Mouse (Mus musculus) limb, embryonic 12.5 days (tissue): ENCODE measurements around the gene Zfp688. TPM values are rescaled to one million over a fixed set of nuclear protein-coding genes. Genes with fewer than 3 reads are reported as not detected.
A peak's percentile ranks its signal among the peaks of the same experiment; 100 is the strongest.
"Not testable (repeated sequence)": the region's sequence is repeated elsewhere in the genome, so short reads cannot be mapped to it uniquely, and the experiment has no call there.

ENCODE experiments used
- ATAC-seq: fragments of 200-750 bp; cut with Nextera tagmentation; 2 replicates; pipeline ENCODE4 v1.8.0; 2017; ENCODE audit warnings: low read depth, moderate TSS enrichment; ENCODE audit not compliant: insufficient number of reproducible peaks, insufficient read depth, low FRiP score, low TSS enrichment
- H3K27ac ChIP-seq: fragments of 300-500 bp; sonication (generic); 2 replicates; pipeline ENCODE4 v1.5.1; 2016; ENCODE audit warnings: mild to moderate bottlenecking, moderate library complexity
- H3K27me3 ChIP-seq: fragments of 300-500 bp; sonication (generic); 2 replicates; pipeline ENCODE4 v1.6.1; 2016; ENCODE audit warnings: mild to moderate bottlenecking, moderate library complexity
- H3K36me3 ChIP-seq: fragments of 300-500 bp; sonication (generic); 2 replicates; pipeline ENCODE4 v1.6.1; 2016; ENCODE audit warnings: mild to moderate bottlenecking, moderate library complexity
- H3K4me1 ChIP-seq: fragments of 300-500 bp; sonication (generic); replicated peaks from 2 replicates; pipeline ENCODE4 v1.6.1; 2016
- H3K4me2 ChIP-seq: fragments of 300-500 bp; sonication (generic); 2 replicates; pipeline ENCODE4 v1.6.1; 2016; ENCODE audit warnings: mild to moderate bottlenecking, moderate library complexity
- H3K4me3 ChIP-seq: fragments of 300-500 bp; sonication (generic); replicated peaks from 2 replicates; pipeline ENCODE4 v1.5.1; 2016; ENCODE audit warnings: mild to moderate bottlenecking
- H3K9ac ChIP-seq: fragments of 300-500 bp; sonication (generic); replicated peaks from 2 replicates; pipeline ENCODE4 v1.6.1; 2016; ENCODE audit warnings: mild to moderate bottlenecking, moderate library complexity
- H3K9me3 ChIP-seq: fragments of 300-500 bp; sonication (generic); 2 replicates; pipeline ENCODE4 v1.6.1; 2016; ENCODE audit warnings: mild to moderate bottlenecking, moderate library complexity
- WGBS: fragments of 180-500 bp; shearing (Covaris S2); methylation state at CpG from one replicate; pipeline ENCODE4 v1.1.7; 2016; 5-methylcytosine and 5-hydroxymethylcytosine counted together
- polyA plus RNA-seq: library from polyadenylated mRNA; unstranded; fragments of >200 nt; fragmentation: Nextera tagmentation; extraction: Ambion mirVana; gene quantifications from 2 replicates; pipeline ENCODE4 v1.2.1, GENCODE M21; 2016

Gene Zfp688
- 29.4 and 31.3 TPM in 2 replicates for polyA plus RNA-seq

DNA sequence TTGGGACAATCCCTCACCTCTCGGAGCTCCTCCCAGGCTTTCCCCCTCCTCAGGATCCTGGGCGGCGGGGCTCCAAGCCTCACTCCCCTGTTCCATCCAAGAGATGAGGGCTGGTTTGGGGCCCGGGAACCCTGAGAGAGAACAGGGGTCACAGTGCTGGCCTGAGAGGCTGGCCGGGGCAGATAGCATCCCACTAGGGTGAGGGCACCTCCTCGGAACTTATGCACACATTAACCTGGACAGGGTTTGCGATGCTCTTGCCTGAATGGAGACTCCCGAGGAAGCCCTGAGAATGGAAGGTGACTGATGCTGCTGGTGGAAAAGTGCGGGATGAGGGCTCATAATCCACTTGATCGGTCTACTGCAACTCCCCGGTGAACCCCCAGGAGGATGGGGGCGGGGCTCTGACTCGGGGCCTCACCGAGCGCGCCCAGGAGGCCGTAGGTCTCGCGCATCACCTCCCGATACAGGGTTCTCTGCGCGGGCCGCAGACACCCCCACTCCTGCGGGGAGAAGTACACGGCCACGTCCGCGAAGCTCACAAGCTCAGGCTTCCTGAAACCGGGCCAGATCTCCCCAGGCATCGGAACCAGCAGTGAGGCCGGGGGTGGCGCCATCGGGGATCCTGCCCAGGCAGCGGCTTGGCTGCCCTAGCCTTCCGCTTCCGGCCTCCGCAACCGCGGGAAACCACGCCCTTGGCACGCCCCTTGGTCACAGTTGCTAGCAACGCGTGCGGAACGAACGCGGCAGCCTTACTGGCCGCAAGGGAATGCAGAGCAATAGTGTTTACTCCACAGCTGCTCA lies at the start of gene Zfp688:
TSS of gene Zfp688 (minus strand) at position 681 of the 804 bp plus-strand sequence.
- ATAC-seq, result peak; percentile 88
- 2% methylated on average over 48 of the region's 48 CpGs for WGBS
- peak within 1 kb of the TSS; percentile 77 for H3K27ac ChIP-seq

DNA sequence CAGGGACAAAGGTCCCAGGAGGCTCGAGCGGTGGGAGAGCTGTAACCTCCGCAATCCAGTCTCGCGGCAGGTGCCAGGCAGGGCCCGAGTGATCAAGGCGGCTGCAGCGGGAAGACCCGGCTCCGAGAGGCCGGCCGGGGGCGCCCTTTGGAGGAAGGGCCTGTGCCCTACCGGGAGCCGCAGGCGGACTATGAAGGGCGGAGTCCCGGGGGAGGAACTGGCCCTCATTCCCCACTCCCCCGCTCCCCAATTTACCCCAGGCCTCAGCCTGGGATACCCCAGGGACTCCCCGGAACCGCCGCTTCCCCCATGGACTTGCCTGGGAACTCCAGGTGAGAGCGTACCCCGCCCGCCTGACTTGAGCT lies 49.8 kb upstream of the Zfp688 start:
- peak; percentile 8; the same call in 1 of the 2 replicates for ATAC-seq
- WGBS, result under 1% methylated on average over 23 of the region's 25 CpGs
- Histone ChIP-seq H3K27ac (peak overlapping the region; percentile 96), H3K9me3 (no peaks in the 10 kb centered on the region), H3K4me1 (peaks cover 10% of the 10 kb centered on the region), H3K4me2 (peak overlapping the region; percentile 96), H3K4me3 (peak overlapping the region; percentile 84), H3K27me3 (no peaks in the 10 kb centered on the region), H3K36me3 (peaks cover 59% of the 10 kb centered on the region), H3K9ac (peak overlapping the region; percentile 87)

More for the DNA sequence above, at the start of gene Zfp688:
- peak within 1 kb of the TSS; percentile 88 for H3K4me3 ChIP-seq
- peaks cover 23% of the 10 kb centered on the region for H3K36me3 ChIP-seq
- no peaks in the 10 kb centered on the region for H3K9me3 ChIP-seq
- peak within 1 kb of the TSS; percentile 95 for H3K4me2 ChIP-seq
- H3K9ac ChIP-seq, result peak within 1 kb of the TSS; percentile 83
- peaks cover 14% of the 10 kb centered on the region for H3K4me1 ChIP-seq
- H3K27me3 ChIP-seq, result peaks cover 22% of the 10 kb centered on the region

DNA sequence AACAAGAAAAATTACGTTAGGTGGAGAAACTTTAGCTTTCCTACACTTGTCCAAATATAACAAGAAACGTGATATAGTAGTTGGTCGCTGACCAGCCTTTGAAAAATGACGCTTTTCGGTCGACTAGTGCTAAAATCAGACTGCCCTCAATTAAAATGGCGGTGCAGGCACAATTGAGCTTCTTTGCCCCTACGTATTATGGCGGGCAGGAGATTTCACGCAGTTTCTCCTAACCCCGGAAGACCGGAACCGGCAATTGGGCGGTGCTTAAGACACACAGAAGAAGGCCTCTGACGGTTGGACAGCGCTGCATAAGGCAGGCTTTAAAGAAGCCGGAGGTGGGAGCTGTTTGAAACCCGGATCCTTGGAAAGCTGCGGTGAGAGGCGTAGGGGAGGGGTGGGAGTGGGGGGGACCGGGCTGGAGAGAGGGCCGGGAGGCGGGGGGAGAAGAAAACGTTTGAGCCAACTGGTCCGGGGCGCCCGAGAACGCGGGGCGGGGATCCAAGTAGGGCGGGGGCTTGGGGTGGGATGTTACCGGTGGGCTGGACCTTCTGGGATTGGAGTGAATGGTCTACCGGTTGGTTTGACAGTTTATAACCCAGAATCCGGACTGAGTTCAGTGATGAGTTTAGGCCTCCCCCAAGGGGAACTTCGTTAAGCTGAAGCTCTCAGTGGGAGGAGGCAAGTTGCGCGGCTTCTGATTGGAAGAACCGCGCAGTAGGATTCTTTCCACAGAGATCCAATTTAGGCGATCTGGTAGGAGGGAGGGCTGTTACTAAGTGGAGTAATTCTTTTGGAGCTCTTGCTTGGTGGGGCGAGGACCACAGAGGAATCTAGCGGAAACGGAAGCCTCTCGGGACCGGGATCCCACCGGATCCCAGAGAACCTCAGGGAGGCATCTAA lies 49.1 kb upstream of the Zfp688 start:
- H3K4me1 ChIP-seq, result peaks cover 10% of the 10 kb centered on the region

DNA sequence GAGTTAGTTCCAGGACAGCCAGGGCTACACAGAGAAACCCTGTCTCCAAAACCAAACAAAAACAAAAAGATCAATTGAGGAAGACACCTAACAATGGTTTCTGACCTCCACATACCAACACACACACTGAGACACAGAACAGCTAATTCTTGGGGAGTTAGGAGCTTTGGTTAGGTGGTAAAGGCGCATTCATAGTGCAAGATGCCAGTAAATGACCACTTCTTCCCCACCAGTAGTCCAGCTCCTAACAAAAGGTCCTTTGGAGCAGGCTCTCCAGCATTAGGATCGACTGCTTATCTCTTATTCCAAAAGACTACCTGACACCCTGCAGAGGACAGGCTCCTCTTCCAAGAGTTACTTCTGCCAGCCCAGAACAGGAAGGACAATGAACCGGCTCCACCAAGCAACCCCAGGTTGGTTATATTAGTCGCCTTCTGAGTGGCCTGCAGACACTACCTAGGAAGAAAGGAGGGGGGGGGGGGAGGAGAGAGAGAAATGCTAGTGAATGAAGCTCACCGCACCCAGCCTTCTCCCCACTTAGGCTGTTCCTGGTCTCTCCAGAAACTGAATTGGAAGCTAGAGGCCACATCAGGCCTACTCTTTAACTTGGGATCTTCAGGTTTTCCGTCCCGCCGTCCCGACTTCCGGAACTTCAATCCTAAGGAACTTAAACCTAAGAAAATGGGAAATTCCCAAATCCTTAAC lies 48.3 kb upstream of the Zfp688 start:
- WGBS, result 8% methylated on average over 10 of the region's 10 CpGs
- H3K4me3 ChIP-seq, result peak overlapping the region; percentile 84
- H3K4me2 ChIP-seq, result peak overlapping the region; percentile 96
- H3K27ac ChIP-seq, result peak overlapping the region; percentile 96
- no peaks in the 10 kb centered on the region for H3K9me3 ChIP-seq
- H3K9ac ChIP-seq, result peak overlapping the region; percentile 87
- no peaks in the 10 kb centered on the region for H3K27me3 ChIP-seq
- no peak for ATAC-seq
- peaks cover 59% of the 10 kb centered on the region for H3K36me3 ChIP-seq
- H3K4me1 ChIP-seq, result peaks cover 10% of the 10 kb centered on the region

More for the DNA sequence above, 49.1 kb upstream of the Zfp688 start:
- WGBS, result under 1% methylated on average over 46 of the region's 46 CpGs
- H3K9ac ChIP-seq, result peak overlapping the region; percentile 87
- H3K27ac ChIP-seq, result peak overlapping the region; percentile 96
- ATAC-seq, result peak; percentile 89
- peaks cover 60% of the 10 kb centered on the region for H3K36me3 ChIP-seq
- H3K4me2 ChIP-seq, result peak overlapping the region; percentile 96
- H3K9me3 ChIP-seq, result no peaks in the 10 kb centered on the region
- no peaks in the 10 kb centered on the region for H3K27me3 ChIP-seq
- peak overlapping the region; percentile 84 for H3K4me3 ChIP-seq

DNA sequence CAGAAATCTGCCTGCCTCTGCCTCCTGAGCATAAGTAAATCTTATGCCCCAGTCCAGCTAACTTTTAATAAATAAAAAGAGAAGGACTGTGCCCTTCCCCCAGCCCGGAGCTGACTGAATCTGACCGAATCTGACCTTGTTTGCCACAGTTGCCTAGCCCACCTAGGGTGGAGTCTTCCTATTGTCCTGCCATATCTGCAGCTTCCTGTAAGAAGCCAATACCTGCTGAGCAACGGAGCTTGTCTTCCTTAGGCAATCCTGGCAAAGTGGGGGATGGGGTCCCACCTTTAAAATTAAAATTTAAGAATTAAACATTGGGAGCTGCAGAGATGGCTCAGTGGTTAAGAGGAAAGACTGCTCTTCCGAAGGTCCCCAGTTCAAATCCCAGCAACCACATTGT lies 44.7 kb upstream of the Zfp688 start:
- H3K4me1 ChIP-seq, result no peaks in the 10 kb centered on the region
- H3K4me2 ChIP-seq, result no peak overlapping the region
- peaks cover 62% of the 10 kb centered on the region for H3K36me3 ChIP-seq
- no peak overlapping the region for H3K9ac ChIP-seq
- ATAC-seq, result no peak
- H3K4me3 ChIP-seq, result no peak overlapping the region
- no peak overlapping the region for H3K27ac ChIP-seq
- H3K9me3 ChIP-seq, result no peaks in the 10 kb centered on the region
- WGBS, result 94% methylated on average over 4 of the region's 4 CpGs
- H3K27me3 ChIP-seq, result no peaks in the 10 kb centered on the region

DNA sequence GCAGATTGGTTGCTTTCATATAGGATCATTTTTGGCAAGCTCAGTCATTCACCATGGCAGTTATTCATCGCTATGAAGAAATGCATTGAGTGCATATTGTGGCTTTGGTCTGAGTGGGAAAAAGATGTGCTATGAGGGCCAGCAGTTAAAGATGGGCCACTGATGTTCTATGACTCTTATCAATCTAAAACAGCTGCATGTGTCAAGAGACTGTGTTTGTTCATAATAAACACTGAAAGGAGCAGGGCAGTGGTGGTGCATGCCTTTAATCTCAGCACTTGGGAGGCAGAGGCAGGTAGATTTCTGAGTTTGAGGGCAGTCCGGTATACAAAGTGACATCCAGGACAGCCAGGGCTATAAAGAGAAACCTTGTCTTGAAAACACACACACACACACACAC lies 43.8 kb upstream of the Zfp688 start:
- not testable (repeated sequence) for H3K27me3 ChIP-seq, H3K9ac ChIP-seq, H3K4me3 ChIP-seq, ATAC-seq, H3K9me3 ChIP-seq, H3K4me2 ChIP-seq, H3K27ac ChIP-seq, H3K4me1 ChIP-seq
- H3K36me3 ChIP-seq, result peaks cover 70% of the 10 kb centered on the region
- 88% methylated on average over 2 of the region's 2 CpGs for WGBS

DNA sequence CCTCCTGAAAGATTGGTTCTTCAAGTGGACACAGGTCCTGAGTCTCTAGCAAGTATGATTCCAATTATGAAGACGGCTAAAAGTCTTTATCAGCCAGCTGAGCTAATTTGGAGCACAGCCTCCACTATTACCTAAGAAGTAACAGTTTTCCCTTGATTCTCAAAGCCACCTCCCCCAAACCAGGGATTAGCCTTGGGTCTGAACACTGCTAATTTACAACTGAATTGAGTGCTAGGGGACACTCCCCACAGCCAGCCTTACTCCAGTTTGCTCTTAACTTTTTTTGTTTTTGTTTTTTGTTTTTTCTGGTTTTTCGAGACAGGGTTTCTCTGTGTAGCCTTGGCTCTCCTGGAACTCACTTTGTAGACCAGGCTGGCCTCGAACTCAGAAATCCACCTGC lies 43.3 kb upstream of the Zfp688 start:
- ATAC-seq, result no peak
- no peaks in the 10 kb centered on the region for H3K27me3 ChIP-seq
- no peak overlapping the region for H3K27ac ChIP-seq
- H3K4me3 ChIP-seq, result no peak overlapping the region
- no peak overlapping the region for H3K9ac ChIP-seq
- H3K9me3 ChIP-seq, result no peaks in the 10 kb centered on the region
- WGBS, result 88% methylated on average over 3 of the region's 3 CpGs
- no peaks in the 10 kb centered on the region for H3K4me1 ChIP-seq
- H3K36me3 ChIP-seq, result peaks cover 75% of the 10 kb centered on the region
- H3K4me2 ChIP-seq, result no peak overlapping the region

DNA sequence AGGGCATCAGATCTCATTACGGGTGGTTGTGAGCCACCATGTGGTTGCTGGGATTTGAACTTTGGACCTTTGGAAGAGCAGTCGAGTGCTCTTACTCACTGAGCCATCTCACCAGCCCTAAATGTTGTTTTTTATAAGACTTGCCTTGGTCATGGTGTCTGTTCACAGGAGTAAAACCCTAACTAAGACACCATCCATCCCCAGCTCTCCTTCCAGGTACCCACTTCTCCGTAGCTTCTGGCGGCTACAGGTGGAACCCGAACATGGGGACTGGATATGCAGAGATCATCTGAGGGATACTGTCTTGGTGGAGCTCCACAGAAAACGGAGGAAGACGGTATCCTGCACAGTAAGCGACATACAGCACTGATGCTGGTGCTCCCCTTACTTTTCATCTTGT lies 37.4 kb upstream of the Zfp688 start, which contains the start of gene Prr14:
TSS of gene Prr14 (plus strand) at position 301 of the 400 bp plus-strand sequence.
- H3K9ac ChIP-seq, H3K4me2 ChIP-seq, ATAC-seq, H3K4me3 ChIP-seq, H3K27me3 ChIP-seq, H3K9me3 ChIP-seq, H3K27ac ChIP-seq, H3K4me1 ChIP-seq: not testable (repeated sequence)
- WGBS, result 94% methylated on average over 8 of the region's 8 CpGs
- peaks cover 81% of the 10 kb centered on the region for H3K36me3 ChIP-seq

DNA sequence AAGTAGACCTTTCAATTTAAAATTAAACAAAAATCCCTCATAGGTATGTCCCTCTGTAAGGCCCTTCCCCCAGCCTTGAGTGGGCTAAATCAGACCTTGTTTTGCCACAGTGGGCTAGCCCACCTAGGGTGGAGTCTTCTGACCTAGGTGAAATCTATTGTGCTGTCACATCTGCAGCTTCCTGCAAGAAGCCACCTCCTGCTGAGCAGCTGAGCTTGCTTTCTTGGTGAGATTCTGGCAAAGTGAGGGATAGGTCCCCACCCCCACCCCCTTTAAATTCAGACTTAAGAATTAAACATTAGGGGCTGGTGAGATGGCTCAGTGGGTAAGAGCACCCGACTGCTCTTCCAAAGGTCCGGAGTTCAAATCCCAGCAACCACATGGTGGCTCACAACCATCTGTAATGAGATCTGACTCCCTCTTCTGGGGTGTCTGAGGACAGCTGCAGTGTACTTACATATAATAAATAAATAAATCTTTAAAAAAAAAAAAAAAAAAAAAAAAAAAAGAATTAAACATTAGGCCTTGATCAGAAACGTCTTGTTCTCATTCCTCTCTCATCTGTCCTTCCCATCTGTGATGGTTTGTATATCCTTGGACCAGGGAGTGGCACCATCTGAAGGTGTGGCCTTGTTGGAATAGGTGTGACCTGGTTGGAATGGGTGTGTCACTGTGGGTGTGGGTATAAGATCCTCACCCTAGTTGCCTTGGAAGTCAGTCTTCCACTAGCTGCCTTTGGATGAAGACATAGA lies 36.7 kb upstream of the Zfp688 start:
- not testable (repeated sequence) for H3K27me3 ChIP-seq, H3K27ac ChIP-seq, H3K4me2 ChIP-seq, H3K9me3 ChIP-seq, H3K4me3 ChIP-seq, H3K4me1 ChIP-seq, H3K9ac ChIP-seq, ATAC-seq
- WGBS, result 84% methylated on average over 3 of the region's 3 CpGs
- H3K36me3 ChIP-seq, result peaks cover 80% of the 10 kb centered on the region

DNA sequence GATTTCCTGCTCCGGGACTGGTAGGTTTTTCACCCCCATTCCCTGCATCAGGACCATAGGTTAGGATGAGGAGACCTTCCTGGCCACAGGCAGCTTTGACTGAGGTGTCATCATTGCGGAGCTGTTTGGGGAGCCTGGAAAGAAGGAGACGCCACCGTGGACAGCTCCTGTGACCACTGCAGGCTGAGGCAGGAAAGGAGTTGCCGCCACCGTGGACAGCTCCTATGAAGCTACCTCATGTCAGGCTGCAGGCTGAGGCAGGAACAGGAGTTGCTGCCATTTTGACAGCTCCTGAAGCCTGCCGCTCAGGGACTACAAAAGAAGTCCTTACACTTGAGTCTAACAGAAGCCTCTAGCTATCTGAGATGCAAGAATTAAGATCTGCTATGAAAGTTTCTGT lies 33.0 kb upstream of the Zfp688 start:
- 86% methylated on average over 7 of the region's 7 CpGs for WGBS
- no peak overlapping the region for H3K4me3 ChIP-seq
- H3K27ac ChIP-seq, result no peak overlapping the region
- no peak overlapping the region for H3K4me2 ChIP-seq
- H3K36me3 ChIP-seq, result peaks cover 73% of the 10 kb centered on the region
- H3K9me3 ChIP-seq, result no peaks in the 10 kb centered on the region; the same call in 1 of the 2 replicates
- H3K9ac ChIP-seq, result no peak overlapping the region
- no peak for ATAC-seq
- peaks cover 27% of the 10 kb centered on the region for H3K4me1 ChIP-seq
- no peaks in the 10 kb centered on the region for H3K27me3 ChIP-seq
